Mouse (Mus musculus) adrenal gland, adult 18-20 months (tissue): ENCODE data around the gene Lsm12. TPM values are rescaled to one million over a fixed set of nuclear protein-coding genes. Genes with fewer than 3 reads are reported as not detected.
"Not testable (repeated sequence)": the region's sequence is repeated elsewhere in the genome, so short reads cannot be mapped to it uniquely, and the experiment has no call there.

Source experiments
- DNase-seq, 2 experiments: peaks; one replicate each; pipeline ENCODE4 v3.0.0; 2021 to 2022; ENCODE audit warnings: low spot score in 2 of 2
- total RNA-seq, 2 experiments: library from RNA; stranded (reverse); gene quantifications; 1 replicate in 1 of 2; 2 replicates in 1 of 2; pipeline ENCODE4 v1.2.3; 2021

Gene Lsm12
- total RNA-seq, 2 experiments from 2014 or later = 83.9 to 102 TPM

GRCm38 (mm10) chr11:102189461-102190436, 4.7 kb upstream of the Lsm12 start, which contains the start of gene G6pc3:
Gene G6pc3, plus strand, starts transcription at chr11:102189620.
- DNase-seq = peak; percentile 87 to 91

GRCm38 (mm10) chr11:102188980-102189379, 3.9 kb upstream of the Lsm12 start:
- DNase-seq = no peak

- no peak for DNase-seq
Measured at GRCm38 (mm10) chr11:102186235-102186634, 1.1 kb upstream of the Lsm12 start.

DNA sequence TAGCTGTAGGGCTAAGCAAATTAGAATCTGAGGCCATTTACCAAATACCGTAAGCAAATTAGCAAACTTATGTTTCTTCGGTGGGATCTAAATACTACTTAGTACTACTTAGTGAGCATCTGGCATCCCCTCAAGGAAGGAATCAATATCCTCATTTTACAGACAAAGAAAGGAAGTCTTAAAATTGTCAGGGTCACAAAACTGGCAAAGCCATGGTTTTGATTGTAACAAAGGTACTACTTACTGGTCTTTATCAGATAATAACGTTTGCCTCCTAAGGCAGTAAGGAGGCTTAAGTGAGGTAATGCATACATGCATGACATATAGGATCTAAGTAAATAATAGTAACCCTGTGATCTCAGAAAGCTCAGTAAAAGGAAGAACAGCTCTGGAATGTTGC, 581 bp upstream of the Lsm12 start:
- DNase-seq = no peak

DNA sequence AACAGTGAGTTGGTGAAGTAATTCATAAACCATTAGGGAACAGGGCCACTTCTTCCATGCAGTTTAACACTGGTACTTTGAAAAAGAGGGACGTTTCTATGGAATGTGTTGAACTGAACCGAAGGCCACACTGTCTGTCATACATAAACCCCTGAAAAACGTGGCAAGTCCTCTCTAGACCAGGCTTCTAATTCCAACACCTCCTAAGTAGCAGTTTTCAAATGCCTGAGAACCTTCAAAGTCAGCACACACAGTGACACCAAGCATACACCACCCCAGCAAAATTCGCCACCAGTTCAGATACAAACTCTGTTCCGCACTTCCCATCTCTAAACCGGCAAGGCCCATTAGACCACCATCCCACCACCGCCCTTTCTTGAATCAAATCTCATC, 847 bp downstream of the Lsm12 start:
- no peak for DNase-seq

GRCm38 (mm10) chr11:102179836-102180235, 5.3 kb downstream of the Lsm12 start:
- no peak for DNase-seq

DNA sequence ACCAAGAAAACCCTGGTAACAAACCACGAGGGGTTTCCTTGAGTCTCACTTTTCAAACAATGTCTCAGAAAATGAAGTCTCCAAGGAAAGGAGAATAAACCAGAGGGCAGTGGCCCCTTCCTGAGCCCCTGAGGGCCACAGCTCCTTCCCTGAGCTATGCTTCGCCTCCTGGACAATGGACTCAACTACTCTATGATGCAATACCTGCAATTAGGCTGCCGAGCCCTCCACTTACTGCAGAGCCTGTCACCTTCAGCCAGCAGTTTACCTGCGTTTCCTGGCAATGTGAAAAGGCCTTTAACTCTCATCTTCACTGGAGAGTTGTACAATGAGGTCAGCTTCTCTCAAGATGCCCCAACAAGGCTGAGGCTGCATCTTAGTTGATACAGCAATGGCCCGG, 16.4 kb downstream of the Lsm12 start:
- DNase-seq = no peak

DNA sequence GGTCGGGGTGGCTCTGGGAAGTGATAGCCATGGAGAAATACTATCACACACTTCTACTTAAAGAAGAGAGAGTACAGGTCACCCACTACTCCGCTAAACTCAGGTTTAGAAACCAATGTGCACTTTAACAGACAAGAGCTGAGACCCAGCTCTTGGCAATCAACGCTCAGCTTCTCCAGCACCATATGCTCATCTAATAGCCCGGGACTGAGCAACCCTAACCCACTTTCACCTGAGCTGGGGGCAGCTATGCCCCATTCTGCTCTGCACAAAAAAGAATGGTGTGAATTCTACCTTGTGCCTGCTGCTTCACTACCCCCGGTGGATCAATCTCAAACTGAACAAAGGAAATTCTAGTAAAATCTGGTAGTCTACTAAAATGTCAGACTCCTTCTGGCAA, 17.6 kb downstream of the Lsm12 start:
- DNase-seq = no peak

DNA sequence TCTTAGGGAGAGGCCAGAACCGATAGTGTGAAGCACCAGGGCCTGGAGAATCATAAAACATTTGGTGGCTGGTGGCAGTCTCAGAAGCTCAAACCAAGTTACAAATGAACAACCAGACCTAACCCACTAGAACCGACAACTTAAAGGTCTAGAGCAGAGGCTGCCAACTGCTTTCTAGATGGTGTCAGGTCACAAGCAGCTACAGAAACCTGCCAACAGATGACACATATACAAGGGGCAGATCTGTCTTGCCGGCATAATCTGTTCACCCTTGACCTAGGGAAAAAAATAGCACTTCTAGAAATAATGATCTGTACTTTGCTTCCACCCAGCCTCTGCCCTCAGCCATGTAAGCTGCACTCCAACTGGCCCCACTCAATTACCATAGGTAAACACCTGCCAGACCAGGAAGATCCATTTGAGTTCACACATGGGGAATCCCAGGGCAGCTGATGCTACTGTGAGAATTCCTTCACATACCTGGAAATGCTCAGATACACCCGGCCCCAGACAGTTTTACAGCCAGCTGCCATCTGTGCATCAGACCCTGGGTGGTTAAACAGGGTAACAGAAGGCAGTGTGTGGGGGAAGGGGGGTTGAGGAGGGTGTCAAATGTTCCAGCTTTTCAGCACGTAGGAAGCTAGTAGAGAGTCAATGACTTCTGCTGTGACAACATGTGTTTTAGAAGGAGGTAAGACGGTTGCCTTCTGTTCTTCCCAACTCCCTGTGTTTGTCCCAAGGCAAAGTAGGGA, 18.9 kb downstream of the Lsm12 start:
- no peak for DNase-seq

- DNase-seq = no peak
Measured at GRCm38 (mm10) chr11:102159781-102160180, 25.3 kb downstream of the Lsm12 start.

DNA sequence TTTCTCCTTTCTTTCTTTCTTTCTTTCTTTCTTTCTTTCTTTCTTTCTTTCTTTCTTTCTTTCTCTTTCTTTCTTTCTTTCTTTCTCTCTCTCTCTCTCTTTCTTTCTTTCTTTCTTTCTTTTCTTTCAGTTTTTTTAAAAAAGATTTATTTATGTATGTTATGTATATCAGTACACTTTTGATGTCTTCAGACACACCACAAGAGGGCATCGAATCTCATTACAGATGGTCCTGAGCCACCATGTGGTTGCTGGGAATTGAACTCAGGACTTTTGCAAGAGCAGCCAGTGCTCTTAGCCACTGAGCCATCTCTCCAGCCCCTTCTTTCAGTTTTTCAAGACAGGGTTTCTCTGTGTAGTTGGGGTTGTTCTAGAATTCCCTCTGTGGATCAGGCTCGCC, 27.1 kb downstream of the Lsm12 start:
- not testable (repeated sequence) for DNase-seq

DNA sequence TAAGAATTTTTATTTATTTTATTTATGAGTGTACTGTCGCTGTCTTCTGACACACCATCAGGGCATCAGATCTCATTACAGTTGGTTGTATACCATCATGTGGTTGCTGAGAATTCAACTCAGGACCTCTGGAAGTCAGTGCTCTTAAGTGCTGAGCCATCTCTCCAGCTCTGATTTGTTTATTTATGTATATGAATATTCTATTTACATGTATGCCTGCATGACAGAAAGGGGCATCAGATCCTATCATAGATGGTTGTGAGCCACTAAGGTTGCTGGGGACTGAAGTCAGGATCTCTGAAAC, 28.4 kb downstream of the Lsm12 start:
- no peak for DNase-seq

DNA sequence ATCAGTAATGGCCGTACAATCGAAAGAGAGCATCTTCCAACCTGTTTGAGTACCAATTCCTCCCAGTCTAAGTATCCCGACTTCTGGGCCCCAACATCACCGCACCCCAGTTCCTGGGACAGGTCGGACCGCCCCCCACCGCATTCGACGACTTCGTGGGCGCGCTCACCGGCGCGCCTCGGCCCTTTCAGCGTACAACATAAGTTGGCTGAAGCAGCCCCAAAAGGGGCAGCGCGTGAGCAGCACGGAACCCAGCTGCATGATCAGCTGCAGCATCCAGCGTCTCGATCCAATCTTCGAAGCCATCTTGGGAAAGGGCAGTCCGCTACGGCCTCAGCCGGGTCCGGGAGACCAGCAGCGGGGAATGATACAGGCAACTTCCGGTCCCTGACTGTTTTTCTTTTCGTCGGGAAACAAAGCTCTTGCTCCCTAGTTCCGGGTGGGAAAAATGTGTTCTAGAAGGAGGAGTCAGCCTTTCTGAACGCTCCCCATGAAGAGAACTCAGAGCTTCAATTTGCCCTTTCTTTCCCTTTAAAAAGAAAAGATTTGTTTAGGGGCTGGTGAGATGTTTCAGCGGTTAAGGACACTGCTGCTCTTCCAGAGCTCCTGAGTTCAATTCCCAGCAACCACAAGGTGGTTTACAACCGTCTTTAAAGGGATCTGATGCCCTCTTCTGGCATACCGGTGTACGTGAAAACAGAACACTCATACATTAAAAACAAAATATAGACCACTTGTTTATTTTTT, 28.9 kb downstream of the Lsm12 start, which contains the start of gene Tmem101:
Gene Tmem101 (minus strand): TSS at position 366 of the 747 bp plus-strand sequence.
- peak; percentile 82 to 84 for DNase-seq

DNA sequence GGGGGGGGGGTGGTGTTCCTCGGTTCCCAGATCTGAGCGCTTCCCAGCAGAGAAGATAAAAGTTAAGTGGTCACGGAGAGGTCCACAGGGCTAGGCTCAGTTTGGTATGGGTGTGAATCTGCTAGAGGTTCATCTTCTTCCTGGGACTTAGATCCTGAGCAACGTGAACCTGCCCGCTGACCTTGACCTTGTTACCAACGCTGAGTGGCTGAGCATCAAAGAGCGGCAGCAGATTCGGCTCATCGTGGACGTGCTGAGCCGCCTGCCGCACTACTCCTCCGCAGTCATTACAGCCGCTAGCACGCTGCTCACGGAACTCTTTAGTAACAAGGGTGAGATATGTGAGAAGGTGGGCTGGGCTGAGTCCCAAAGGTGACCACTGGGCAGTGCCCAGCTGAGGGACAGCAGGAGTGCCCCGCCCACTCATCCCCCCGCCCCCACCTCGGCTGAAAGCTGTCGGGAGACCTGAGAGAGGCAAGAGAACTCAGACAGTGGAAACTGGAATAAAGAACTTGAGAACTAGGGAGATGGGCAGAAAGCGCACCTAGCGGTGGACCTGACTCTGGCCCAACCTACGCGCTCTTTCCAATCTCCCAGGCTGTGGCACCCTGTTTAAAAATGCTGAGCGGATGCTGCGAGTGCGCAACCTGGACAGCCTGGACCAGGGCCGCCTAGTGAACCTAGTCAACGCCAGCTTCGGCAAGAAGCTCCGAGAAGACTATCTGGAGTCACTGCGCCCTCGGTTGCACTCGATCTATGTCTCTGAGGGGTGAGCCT, 37.7 kb downstream of the Lsm12 start:
- DNase-seq = no peak

DNA sequence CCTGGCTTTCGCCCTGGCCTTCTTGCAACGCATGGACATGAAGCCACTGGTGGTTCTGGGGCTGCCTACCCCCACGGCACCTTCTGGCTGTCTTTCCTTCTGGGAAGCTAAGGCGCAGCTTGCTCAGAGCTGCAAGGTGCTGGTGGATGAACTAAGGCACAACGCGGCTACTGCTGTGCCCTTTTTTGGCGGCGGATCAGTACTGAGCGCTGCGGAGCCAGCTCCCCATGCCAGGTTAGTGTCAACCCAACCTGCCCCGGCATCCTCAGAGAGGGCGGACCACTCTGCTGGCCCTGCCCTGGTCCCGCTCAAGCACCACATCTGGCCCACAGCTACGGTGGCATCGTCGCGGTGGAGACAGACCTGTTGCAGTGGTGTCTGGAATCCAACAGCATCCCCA, 38.6 kb downstream of the Lsm12 start:
- DNase-seq = no peak

GRCm38 (mm10) chr11:102146005-102146404, 39.1 kb downstream of the Lsm12 start:
- DNase-seq = no peak

DNA sequence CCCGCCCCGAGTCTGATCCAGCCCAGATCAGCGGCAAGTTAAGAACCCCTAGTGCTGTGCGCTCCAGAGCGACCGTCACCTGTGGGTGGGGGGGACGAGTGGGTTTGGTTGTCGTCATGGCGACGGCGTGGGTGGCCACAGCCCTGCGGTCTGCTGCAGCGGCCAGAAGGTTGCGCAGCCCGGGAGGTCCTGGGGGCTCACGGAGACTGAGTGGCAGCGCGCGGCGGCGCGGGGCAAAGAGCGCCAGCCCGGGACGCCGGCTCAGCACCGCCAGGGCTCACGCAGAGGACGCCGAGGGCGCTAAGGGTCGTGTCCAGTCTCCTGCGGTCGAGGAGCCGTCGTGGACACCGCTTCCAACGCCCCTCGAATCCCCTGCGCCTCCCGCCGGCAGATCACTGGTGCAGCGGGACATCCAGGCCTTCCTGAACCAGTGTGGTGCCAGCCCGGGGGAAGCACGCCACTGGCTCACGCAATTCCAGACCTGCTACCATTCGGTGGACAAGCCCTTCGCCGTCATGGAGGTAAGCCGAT, 39.6 kb downstream of the Lsm12 start, which contains the start of gene Nags:
Gene Nags (plus strand): TSS at position 43 of the 531 bp plus-strand sequence.
- DNase-seq = no peak

GRCm38 (mm10) chr11:102144957-102145470, 40.1 kb downstream of the Lsm12 start:
- no peak for DNase-seq

- no peak for DNase-seq
Measured at GRCm38 (mm10) chr11:102142355-102142754, 42.7 kb downstream of the Lsm12 start.

DNA sequence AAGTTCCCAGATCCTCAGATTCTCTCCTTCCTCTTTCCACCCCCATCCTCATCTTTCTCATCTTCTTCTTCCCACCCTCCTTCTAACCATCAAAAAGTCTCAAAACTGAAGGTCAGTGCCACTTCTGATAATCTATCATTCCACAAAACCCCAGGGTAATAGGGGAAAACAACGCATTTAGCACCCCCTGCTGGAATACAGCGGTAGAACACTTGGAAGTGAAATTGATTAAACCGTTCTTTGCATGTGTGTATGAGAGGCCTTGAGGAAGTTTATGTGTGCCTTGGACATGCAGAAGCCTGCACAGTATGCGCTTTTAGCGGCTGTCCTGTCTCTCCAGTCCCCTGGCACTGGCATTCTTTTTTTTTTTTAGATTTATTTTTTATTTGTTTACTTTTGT, 44.6 kb downstream of the Lsm12 start:
- DNase-seq = peak; percentile 60 to 68
